8 mouse cellular contexts compared by ENCODE assay signal in the genomic region with DNA sequence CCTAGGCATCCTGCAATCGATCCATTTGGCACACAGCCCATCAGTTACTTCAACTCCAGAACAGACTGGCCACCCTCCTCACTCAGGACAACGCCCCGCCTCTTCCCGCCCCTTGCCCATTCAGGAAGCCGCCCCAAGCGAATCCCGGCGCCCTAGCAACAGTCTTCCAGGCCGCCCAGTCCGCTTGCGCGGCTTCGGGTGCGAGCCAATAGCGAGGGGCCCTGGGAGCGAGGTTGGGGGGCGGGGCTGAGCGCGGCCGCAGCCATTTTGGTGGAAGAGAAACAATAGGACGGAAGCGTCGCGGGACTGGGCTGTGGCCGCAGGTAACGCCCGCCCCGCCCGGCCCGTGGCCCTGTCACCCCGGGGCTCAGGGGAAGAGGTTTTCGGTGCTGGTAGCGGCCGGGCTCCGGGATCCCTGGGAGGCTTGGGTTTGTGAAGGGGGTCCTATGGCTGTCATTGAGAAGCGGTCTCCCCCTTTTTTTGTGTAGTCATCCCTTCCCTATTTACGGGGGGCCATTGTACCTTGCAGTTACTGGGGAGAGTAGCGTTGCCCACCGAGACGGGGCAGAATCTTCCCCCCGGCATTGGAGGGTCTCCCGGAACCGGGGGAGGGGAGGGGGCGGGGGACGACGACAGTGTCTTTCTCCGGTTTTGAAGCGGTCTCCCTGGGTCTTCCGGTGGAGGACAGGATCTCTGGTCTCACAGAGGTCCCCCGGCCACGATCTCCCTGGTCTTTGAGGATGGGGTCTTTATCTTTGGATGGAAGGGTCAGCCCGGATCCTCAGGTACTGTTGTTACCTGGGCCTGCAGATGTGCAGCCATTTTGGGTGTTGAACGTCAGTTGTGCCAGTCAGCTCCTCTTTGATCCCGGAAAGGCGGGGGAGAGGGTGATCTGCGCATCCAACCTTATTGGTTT. TPM values are rescaled to one million over a fixed set of nuclear protein-coding genes. Genes with fewer than 3 reads are reported as not detected.
DNase-seq lines count a peak whose midpoint lies in the region; ATAC-seq lines count a peak whose summit lies in the region.

A gene (plus strand): TSS at position 249 of the 916 bp plus-strand sequence.

- peak; percentile 95 for ATAC-seq in inflammation-experienced regulatory T-cells, adult 6 months
- peak; percentile 98 for ATAC-seq in megakaryocyte-erythroid progenitor cell, adult 5-6 weeks (replicated peaks; ENCODE audit: low FRiP score, low TSS enrichment, poor library complexity, severe bottlenecking)

- intact Hi-C loops in gastrocnemius, postnatal 14 days (cut with DNase I; ENCODE audit: low total_unique reads) = no loop called here
- intact Hi-C loops in left cerebral cortex, postnatal 10 days (cut with DNase I) = no loop called here

- DNase-seq in adipocyte (ENCODE audit: low spot score) = peak; percentile 93
- DNase-seq in embryo, embryonic 10 days (ENCODE audit: low spot score) = peak; percentile 96
- peak; percentile 97 for DNase-seq in gastrocnemius, postnatal 14 days
- peak; percentile 95 to 99 for DNase-seq in left cerebral cortex, postnatal 10 days (ENCODE audit: extremely low spot score in 1 of 2, low spot score in 2 of 2)
- peak; percentile 97 for DNase-seq in right cerebral cortex, postnatal 25 days
- peak; percentile 95 to 97 for DNase-seq in urinary bladder, postnatal 4 days (ENCODE audit: low spot score in 2 of 2)

RNA-seq across cellular contexts. Expression of the gene that starts here (rescaled TPM):
- 10 to 100 TPM; 24.3 to 24.4 TPM for total RNA-seq in gastrocnemius, postnatal 14 days (2021)
- 10 to 100 TPM; 10.9 to 24.0 (median 19.8) TPM for polyA plus RNA-seq in inflammation-experienced regulatory T-cells, adult 6 months (2017; shearing (Covaris generic))
- 100 to 1,000 TPM; 165 to 170 TPM for total RNA-seq in left cerebral cortex, postnatal 10 days (2021)
- 29.8 and 36.7 TPM in 2 replicates for total RNA-seq in megakaryocyte-erythroid progenitor cell, adult 5-6 weeks (2014; fragmentation: Nextera tagmentation)
- total RNA-seq in megakaryocyte-erythroid progenitor cell, adult 5-6 weeks (2017) = 31.3 and 48.7 TPM in 2 replicates

Comparison
In these comparisons a context has a peak if more than half of its experiments do, and no peak if none do; other contexts are left out.
1. Peak in every context shown above with its lines: DNase-seq and ATAC-seq.